Mouse (Mus musculus) frontal cortex, adult 2 months (tissue): ENCODE measurements around the gene Eif4a2. TPM values are rescaled to one million over a fixed set of nuclear protein-coding genes. Genes with fewer than 3 reads are reported as not detected.

Experiments
- DNase-seq, 2 experiments: peaks; one replicate each; pipeline ENCODE4 v3.0.0; 2022; ENCODE audit warnings: low spot score in 1 of 2; ENCODE audit errors: extremely low spot score in 1 of 2
- polyA plus RNA-seq: library from polyadenylated mRNA; depleted of rRNA; stranded (reverse); fragments of >200 nt; gene quantifications from 2 replicates; pipeline ENCODE4 v1.2.3, GENCODE M21; 2012

Gene Eif4a2
- polyA plus RNA-seq, 1 experiment: 787 TPM

GRCm38 (mm10) chr16:23103038-23103745, 4.1 kb upstream of the Eif4a2 start:
- DNase-seq: no peak

GRCm38 (mm10) chr16:23103841-23104240, 3.4 kb upstream of the Eif4a2 start:
- DNase-seq: no peak

- DNase-seq: no peak
Measured at GRCm38 (mm10) chr16:23106121-23106520, 1.1 kb upstream of the Eif4a2 start.

- DNase-seq: peak; percentile 53 to 79
Measured at GRCm38 (mm10) chr16:23107946-23108759, 909 bp downstream of the Eif4a2 start.

GRCm38 (mm10) chr16:23108943-23109342, 1.7 kb downstream of the Eif4a2 start:
- no peak for DNase-seq

GRCm38 (mm10) chr16:23109350-23110280, 2.4 kb downstream of the Eif4a2 start:
- no peak for DNase-seq

GRCm38 (mm10) chr16:23112348-23112747, 5.1 kb downstream of the Eif4a2 start:
- no peak for DNase-seq

GRCm38 (mm10) chr16:23112861-23113435, 5.7 kb downstream of the Eif4a2 start:
- no peak for DNase-seq

GRCm38 (mm10) chr16:23113903-23114302, 6.7 kb downstream of the Eif4a2 start:
- DNase-seq: no peak

GRCm38 (mm10) chr16:23114339-23115171, 7.3 kb downstream of the Eif4a2 start:
- DNase-seq: no peak

GRCm38 (mm10) chr16:23115486-23115885, 8.2 kb downstream of the Eif4a2 start:
- no peak for DNase-seq

GRCm38 (mm10) chr16:23117173-23117572, 9.9 kb downstream of the Eif4a2 start:
- no peak for DNase-seq

GRCm38 (mm10) chr16:23122446-23122845, 15.2 kb downstream of the Eif4a2 start:
- DNase-seq: no peak

GRCm38 (mm10) chr16:23123104-23123503, 15.9 kb downstream of the Eif4a2 start:
- no peak for DNase-seq

- no peak for DNase-seq
Measured at GRCm38 (mm10) chr16:23124398-23124797, 17.2 kb downstream of the Eif4a2 start.

GRCm38 (mm10) chr16:23127311-23127672, 20.0 kb downstream of the Eif4a2 start:
- DNase-seq: no peak

GRCm38 (mm10) chr16:23127673-23128375, 20.6 kb downstream of the Eif4a2 start, which contains the start of gene Rfc4:
TSS of gene Rfc4 (minus strand) at chr16:23127737.
- DNase-seq: peak; percentile 79 to 94

GRCm38 (mm10) chr16:23130303-23130702, 23.1 kb downstream of the Eif4a2 start:
- no peak for DNase-seq

GRCm38 (mm10) chr16:23132336-23132735, 25.1 kb downstream of the Eif4a2 start:
- no peak for DNase-seq
